Comparison of ENCODE assay signal across 8 mouse cellular contexts in the genomic region with DNA sequence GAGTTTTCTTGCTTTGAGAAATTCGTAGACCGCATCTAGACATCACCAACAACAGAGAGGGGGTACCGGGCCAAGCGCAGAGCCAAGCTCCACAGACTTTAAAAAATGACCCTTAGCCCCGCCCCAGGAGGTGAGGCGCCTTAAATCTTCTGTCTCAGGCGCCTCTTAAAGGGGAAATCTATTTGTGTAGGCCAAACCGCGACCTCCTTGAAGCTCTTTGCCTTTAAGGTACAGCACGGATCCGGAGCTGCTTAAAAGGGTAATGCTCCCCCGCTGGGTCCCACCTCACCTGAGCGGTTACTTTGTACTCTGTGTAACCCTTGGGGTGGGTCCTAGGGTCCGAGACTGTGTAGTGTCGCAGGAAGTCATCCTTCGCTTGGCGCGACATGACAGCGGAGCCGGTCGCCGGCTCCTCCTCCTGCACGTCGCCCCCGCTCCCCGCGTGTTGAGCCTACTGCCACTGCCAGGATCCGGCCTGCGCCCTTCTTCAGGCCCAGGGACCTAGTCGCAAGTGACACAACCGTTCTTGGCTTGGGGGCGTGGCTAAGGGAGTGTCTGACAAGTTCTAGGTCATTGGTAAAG. TPM values are rescaled to one million over a fixed set of nuclear protein-coding genes. Genes with fewer than 3 reads are reported as not detected.
DNase-seq lines count a peak whose midpoint lies in the region; ATAC-seq lines count a peak whose summit lies in the region.

A gene (minus strand): TSS at position 545 of the 582 bp plus-strand sequence.

- no peaks in the 10 kb centered on the region for H3K27me3 ChIP-seq in lung, embryonic 16.5 days (ENCODE audit: control insufficient read depth, insufficient read depth, low read depth, low read length)

- no peaks in the 10 kb centered on the region for H3K9me3 ChIP-seq in lung, embryonic 16.5 days (ENCODE audit: control insufficient read depth, low read length)

- under 1% methylated on average over 32 of the region's 32 CpGs for WGBS in lung, embryonic 16.5 days

- DNase-seq in MEL-GATA-1-ER (ENCODE audit: extremely low read depth, low read depth) = peak; percentile 96
- peak; percentile 96 for DNase-seq in cerebellum, adult 8-10 months
- peak; percentile 95 for DNase-seq in forelimb bud, embryonic 11.5 days (ENCODE audit: low read depth, low spot score)
- DNase-seq in layer of hippocampus, adult 9-10 months (ENCODE audit: low spot score) = peak; percentile 94
- peak; percentile 92 for DNase-seq in ovary, postnatal 10 days (ENCODE audit: low spot score)
- peak; percentile 95 to 97 for DNase-seq in thymus, postnatal 10 days (ENCODE audit: low spot score in 2 of 2)

- peak within 1 kb of the TSS; percentile 67 for H3K4me2 ChIP-seq in lung, embryonic 16.5 days (ENCODE audit: low read depth, low read length)

- H3K27ac ChIP-seq in lung, embryonic 16.5 days (ENCODE audit: low read length) = peak within 1 kb of the TSS; percentile 93

- H3K9ac ChIP-seq in lung, embryonic 16.5 days (ENCODE audit: low read length) = peak within 1 kb of the TSS; percentile 77

- no peaks in the 10 kb centered on the region for H3K36me3 ChIP-seq in lung, embryonic 16.5 days (ENCODE audit: control insufficient read depth, insufficient read depth, low read length)

- peaks cover 4% of the 10 kb centered on the region for H3K4me1 ChIP-seq in lung, embryonic 16.5 days (replicated peaks; ENCODE audit: control insufficient read depth, insufficient read depth, low read length)

- ATAC-seq in hematopoietic stem cell, adult 5-6 weeks (replicated peaks in 1 of 2; ENCODE audit: insufficient read depth in 1 of 2, low FRiP score in 2 of 2, low TSS enrichment in 1 of 2, low read depth in 1 of 2, poor library complexity in 2 of 2, severe bottlenecking in 2 of 2) = peak; percentile 96 to 97
- ATAC-seq in lung, embryonic 16.5 days (ENCODE audit: low read depth) = peak; percentile 96

- peak within 1 kb of the TSS; percentile 68 for H3K4me3 ChIP-seq in lung, embryonic 16.5 days (ENCODE audit: low read length)

RNA-seq across cellular contexts. Expression of the gene that starts here (rescaled TPM):
- 3.4 and 13.4 TPM in 2 replicates for total RNA-seq in hematopoietic stem cell, adult 5-6 weeks (2017)
- 33.4 and 35.1 TPM in 2 replicates for polyA plus RNA-seq in lung, embryonic 16.5 days (2015; fragmentation: Nextera tagmentation; extraction: Ambion mirVana)

Comparison
In these comparisons a context has a peak if more than half of its experiments do, and no peak if none do; other contexts are left out.
1. Peak in every context shown above with its lines: DNase-seq, ATAC-seq, H3K4me3 ChIP-seq and H3K27ac ChIP-seq.